Mouse (Mus musculus) forebrain, embryonic 16.5 days (tissue): ENCODE results near the gene Nudt9. TPM values are rescaled to one million over a fixed set of nuclear protein-coding genes. Genes with fewer than 3 reads are reported as not detected.

Experiments
- ATAC-seq: fragments of 200-750 bp; cut with Nextera tagmentation; 2 replicates; pipeline ENCODE4 v1.8.0; 2017; ENCODE audit warnings: mild to moderate bottlenecking, moderate library complexity
- H3K27ac ChIP-seq: fragments of 300-500 bp; sonication (generic); 2 replicates; pipeline ENCODE4 v1.5.1; 2014; ENCODE audit warnings: low read length, control low read depth
- H3K27me3 ChIP-seq: fragments of 300-500 bp; sonication (generic); replicated peaks from 2 replicates; pipeline ENCODE4 v1.6.1; 2014; ENCODE audit warnings: low read length; ENCODE audit not compliant: control insufficient read depth, insufficient read depth
- H3K36me3 ChIP-seq: fragments of 300-500 bp; sonication (generic); 2 replicates; pipeline ENCODE4 v1.6.1; 2014; ENCODE audit not compliant: control insufficient read depth, insufficient read depth
- H3K4me1 ChIP-seq: fragments of 300-500 bp; sonication (generic); replicated peaks from 2 replicates; pipeline ENCODE4 v1.6.1; 2014; ENCODE audit warnings: low read length; ENCODE audit not compliant: control insufficient read depth, insufficient read depth
- H3K4me2 ChIP-seq: fragments of 300-500 bp; sonication (generic); 2 replicates; pipeline ENCODE4 v1.6.1; 2014; ENCODE audit warnings: mild to moderate bottlenecking, low read length, control low read depth
- H3K4me3 ChIP-seq: fragments of 300-500 bp; sonication (generic); replicated peaks from 2 replicates; pipeline ENCODE4 v1.5.1; 2014; ENCODE audit warnings: mild to moderate bottlenecking, low read length, control low read depth
- H3K9ac ChIP-seq: fragments of 300-500 bp; sonication (generic); replicated peaks from 2 replicates; pipeline ENCODE4 v1.6.1; 2014; ENCODE audit warnings: low read depth, low read length, control low read depth
- H3K9me3 ChIP-seq: fragments of 300-500 bp; sonication (generic); 2 replicates; pipeline ENCODE4 v1.6.1; 2016; ENCODE audit warnings: low read length; ENCODE audit not compliant: control insufficient read depth
- WGBS: fragments of 180-500 bp; shearing (Covaris S2); extraction: QIAGEN DNeasy Blood & Tissue Kit; methylation state at CpG from one replicate; pipeline ENCODE4 v1.1.7; 2014; 5-methylcytosine and 5-hydroxymethylcytosine counted together
- polyA plus RNA-seq: library from polyadenylated mRNA; unstranded; fragments of >200 nt; fragmentation: Nextera tagmentation; extraction: Ambion mirVana; gene quantifications from 2 replicates; pipeline ENCODE4 v1.2.1, GENCODE M21; 2015

Gene Nudt9
- polyA plus RNA-seq, 1 experiment from 2014 or later = 55.9 TPM

DNA sequence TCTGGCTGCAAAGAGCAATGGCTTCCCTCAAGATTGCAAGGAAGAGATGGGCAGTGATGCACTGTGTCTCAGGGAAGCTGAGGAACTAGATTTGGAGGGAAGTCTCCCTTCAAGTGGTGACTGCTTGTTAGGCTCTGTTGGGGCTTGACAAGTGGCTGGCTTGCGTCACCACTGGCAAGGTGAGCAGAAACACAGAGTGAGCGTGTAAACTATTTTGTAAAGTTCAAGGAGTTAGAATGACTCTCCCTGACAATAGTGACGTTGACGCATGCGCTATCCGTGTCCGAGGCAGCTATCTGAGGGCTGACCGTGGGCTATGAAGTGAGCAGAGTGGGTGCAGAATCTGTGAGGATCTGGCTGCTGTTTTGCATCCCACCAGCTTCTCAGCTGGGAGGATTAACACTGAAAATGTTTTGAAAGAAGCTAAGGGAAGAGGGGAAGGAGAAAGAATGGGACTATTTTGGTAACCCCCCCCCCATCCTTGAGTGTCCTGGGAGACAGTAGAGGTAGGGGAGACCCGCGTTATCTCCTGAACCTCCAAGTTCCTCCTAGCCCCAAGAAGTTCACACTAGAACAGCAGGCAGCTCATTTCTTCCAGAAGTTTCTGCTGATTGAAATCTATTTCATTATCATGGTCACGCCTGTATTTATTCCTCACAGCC lies 49.4 kb downstream of the Nudt9 start:
- Histone ChIP-seq H3K27ac (no peak overlapping the region; the same call in 1 of the 2 replicates), H3K27me3 (no peaks in the 10 kb centered on the region)

DNA sequence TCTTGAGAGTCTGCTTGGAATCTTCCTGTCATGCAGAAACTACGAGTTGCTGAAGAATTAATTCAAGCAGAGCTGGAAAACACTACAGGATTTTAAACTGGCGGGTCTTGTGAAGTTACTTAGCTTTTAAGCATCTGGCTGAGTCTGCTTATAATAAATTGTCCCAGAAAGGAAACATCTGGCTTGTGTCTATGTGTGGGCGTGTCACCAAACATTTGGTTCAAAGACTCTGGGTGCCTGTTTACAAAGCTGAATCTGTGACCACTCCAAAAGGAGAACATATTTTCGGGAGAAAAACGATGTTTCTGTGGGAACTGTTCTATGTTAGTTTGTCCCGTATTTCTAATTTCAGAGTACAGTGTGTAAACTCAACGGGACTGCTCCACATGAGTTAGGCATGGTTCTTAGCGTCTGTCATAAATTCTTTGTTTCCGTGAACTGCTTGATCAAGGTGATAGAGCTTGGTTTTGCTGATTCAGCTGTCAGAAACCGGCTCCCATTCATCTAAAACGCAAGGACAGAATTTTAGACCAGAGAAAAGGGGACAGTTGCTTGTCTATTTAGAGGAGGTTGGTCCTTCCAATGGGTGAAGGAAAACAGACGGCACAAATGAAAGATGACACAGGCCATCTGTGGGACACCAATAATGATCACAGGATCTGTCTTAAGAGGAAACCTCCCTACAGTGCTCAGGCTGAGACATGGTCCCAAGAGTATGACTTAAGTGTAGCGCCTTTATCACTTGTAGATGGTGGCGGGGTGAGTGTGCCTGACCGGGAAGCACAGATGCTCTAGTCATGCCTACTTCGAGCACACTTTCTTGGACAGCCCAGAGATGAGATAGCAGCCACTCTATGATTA lies 50.2 kb downstream of the Nudt9 start:
- no peak overlapping the region; the same call in 1 of the 2 replicates for H3K27ac ChIP-seq
- no peaks in the 10 kb centered on the region for H3K9me3 ChIP-seq

More for the DNA sequence above, 49.4 kb downstream of the Nudt9 start:
- no peak overlapping the region for H3K9ac ChIP-seq
- H3K4me3 ChIP-seq = no peak overlapping the region
- no peaks in the 10 kb centered on the region for H3K4me1 ChIP-seq
- ATAC-seq = no peak
- H3K9me3 ChIP-seq = no peaks in the 10 kb centered on the region
- H3K36me3 ChIP-seq = no peaks in the 10 kb centered on the region
- no peak overlapping the region for H3K4me2 ChIP-seq
- WGBS = 88% methylated on average over 11 of the region's 11 CpGs

DNA sequence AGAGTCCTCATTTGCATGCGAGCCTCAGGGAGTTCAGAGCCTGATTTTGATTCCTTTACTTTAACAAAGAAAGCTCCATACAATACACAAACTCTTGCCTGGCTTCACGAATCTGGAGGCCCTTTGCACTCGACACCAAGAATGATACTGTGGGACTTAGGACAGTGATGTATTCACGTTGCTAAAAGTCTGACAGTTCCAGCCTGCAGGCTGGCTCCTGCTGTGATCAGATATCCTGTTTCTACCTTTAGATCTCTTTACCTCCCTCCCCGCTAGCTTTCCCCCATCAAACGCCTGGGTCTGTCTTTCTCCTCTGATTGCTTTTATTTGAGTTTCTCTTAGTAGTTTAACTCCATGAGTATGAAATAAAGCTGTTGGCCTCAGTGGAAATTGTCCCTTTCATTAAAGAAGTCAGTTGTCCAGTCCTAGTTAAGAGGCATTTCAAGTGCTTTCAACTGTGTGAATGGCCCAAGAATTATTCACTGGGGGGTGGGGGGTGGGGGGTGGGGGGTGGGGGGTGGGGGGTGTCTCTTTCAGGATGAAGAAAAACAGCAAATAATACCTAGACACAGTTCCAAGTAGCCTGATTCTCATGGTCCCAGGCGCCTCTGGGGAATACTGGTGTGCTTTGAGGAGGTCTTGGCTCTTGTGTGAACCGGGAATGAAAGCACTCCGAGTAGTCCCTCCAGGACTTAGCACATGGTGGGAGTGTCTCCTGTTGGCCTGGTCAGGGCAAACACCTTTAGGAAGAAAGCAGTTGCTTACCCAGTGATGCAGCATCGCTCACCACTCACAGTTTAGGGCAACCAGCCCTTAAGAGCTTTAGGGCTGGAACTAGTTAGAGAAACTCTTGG lies 55.8 kb downstream of the Nudt9 start:
- no peak for ATAC-seq
- Histone ChIP-seq H3K36me3 (no peaks in the 10 kb centered on the region), H3K9ac (0 out of 2 replicates have a peak overlapping the region, but pooled peaks have one; percentile 6), H3K4me2 (no peak overlapping the region), H3K27ac (no peak overlapping the region), H3K27me3 (no peaks in the 10 kb centered on the region), H3K9me3 (no peaks in the 10 kb centered on the region), H3K4me3 (no peak overlapping the region), H3K4me1 (peaks cover 5% of the 10 kb centered on the region; the same call in 1 of the 2 replicates)
- WGBS = 11% methylated on average over 10 of the region's 10 CpGs

More for the DNA sequence above, 50.2 kb downstream of the Nudt9 start:
- no peak overlapping the region for H3K4me3 ChIP-seq
- no peak for ATAC-seq
- no peak overlapping the region for H3K9ac ChIP-seq
- no peak overlapping the region for H3K4me2 ChIP-seq
- no peaks in the 10 kb centered on the region for H3K27me3 ChIP-seq
- no peaks in the 10 kb centered on the region for H3K36me3 ChIP-seq
- WGBS = 89% methylated on average over 16 of the region's 16 CpGs
- H3K4me1 ChIP-seq = no peaks in the 10 kb centered on the region

DNA sequence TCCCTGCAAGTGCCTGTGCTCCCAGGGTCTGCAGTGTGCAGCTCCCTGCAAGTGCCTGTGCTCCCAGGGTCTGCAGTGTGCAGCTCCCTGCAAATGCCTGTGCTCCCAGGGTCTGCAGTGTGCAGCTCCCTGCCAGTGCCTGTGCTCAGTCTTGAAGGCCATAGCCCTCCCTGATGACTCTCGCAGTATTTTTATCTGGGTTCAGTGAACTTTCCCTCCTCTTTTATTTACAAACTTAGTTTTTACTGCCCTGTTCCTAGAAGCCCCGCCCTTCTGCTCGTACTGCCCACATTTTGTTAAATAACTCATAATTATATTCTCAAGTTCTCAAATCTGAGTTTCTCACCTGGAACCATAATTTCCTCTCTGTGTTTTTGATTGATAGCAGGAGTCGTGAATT lies 57.1 kb downstream of the Nudt9 start:
- ATAC-seq = no peak
- no peak overlapping the region for H3K27ac ChIP-seq
- H3K27me3 ChIP-seq = no peaks in the 10 kb centered on the region
- H3K4me3 ChIP-seq = no peak overlapping the region
- H3K9me3 ChIP-seq = no peaks in the 10 kb centered on the region
- no peaks in the 10 kb centered on the region for H3K36me3 ChIP-seq
- no peak overlapping the region for H3K4me2 ChIP-seq
- no peak overlapping the region for H3K9ac ChIP-seq
- WGBS = 76% methylated on average over 4 of the region's 4 CpGs
- H3K4me1 ChIP-seq = peaks cover 6% of the 10 kb centered on the region; the same call in 1 of the 2 replicates

DNA sequence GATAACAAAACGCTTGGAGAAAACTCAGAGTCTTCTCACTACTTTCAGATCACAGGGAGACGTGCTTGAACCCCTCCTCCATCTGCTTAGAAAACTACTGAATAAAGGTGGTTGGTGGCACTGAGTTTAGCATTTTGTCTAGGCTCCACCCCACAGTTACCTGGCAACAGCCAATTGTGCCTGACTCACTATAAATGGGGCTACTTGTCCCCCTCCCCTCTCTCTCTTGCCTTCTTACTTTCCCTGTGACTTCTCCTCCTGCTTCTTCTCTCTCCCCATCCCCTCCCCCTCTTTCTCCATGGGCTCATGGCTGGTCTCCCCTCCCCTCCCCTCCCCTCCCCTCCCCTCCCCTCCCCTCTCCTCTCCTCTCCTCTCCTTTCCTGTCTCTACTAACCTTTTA lies 58.0 kb downstream of the Nudt9 start:
- Histone ChIP-seq H3K9me3 (no peaks in the 10 kb centered on the region), H3K9ac (no peak overlapping the region), H3K36me3 (no peaks in the 10 kb centered on the region), H3K27ac (no peak overlapping the region), H3K4me2 (no peak overlapping the region), H3K4me3 (no peak overlapping the region), H3K4me1 (peaks cover 16% of the 10 kb centered on the region), H3K27me3 (no peaks in the 10 kb centered on the region)
- ATAC-seq = no peak
- WGBS = 31% methylated on average over 2 of the region's 2 CpGs

DNA sequence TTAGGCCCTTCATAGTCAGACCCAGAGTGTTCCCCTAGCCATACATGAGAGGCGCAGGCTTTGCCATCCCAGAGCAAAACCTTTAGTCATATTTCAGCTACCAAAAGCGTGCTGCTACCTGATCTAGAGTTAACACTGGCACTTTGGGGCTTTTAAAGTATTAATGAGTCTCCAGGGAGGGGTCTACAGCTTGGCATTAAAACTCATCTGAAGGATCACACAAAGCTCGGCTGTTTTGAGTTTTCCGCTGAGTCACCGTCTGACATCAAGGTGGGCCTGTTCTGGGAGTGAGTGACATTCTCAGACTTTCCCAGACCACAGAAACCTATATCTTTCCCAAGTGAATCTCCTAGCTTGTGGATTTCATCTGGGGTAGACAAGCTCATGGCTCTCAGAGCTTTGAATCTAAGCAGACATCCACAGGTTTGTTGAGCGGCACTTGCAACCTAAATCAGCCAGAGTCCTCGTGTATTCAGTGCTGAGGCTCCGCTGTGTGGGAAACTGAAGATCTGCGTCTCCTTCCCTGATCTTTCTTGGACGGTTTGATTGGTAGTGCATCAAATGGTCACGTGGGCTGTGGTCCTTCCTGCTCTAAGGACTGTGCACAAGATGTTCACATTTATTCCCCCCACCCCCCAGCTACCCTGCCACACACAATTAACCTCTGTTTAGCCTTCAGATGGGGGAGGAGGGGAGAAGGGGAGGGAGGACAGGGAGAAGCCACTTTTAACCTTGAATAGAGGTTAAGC lies 62.2 kb downstream of the Nudt9 start:
- Histone ChIP-seq H3K9me3 (no peaks in the 10 kb centered on the region), H3K36me3 (no peaks in the 10 kb centered on the region), H3K4me3 (peak overlapping the region; percentile 34), H3K27ac (peak overlapping the region; percentile 52), H3K4me2 (peak overlapping the region; percentile 58), H3K27me3 (no peaks in the 10 kb centered on the region), H3K4me1 (peaks cover 47% of the 10 kb centered on the region), H3K9ac (peak overlapping the region; percentile 51)
- ATAC-seq = peak; percentile 14
- 46% methylated on average over 11 of the region's 11 CpGs for WGBS

DNA sequence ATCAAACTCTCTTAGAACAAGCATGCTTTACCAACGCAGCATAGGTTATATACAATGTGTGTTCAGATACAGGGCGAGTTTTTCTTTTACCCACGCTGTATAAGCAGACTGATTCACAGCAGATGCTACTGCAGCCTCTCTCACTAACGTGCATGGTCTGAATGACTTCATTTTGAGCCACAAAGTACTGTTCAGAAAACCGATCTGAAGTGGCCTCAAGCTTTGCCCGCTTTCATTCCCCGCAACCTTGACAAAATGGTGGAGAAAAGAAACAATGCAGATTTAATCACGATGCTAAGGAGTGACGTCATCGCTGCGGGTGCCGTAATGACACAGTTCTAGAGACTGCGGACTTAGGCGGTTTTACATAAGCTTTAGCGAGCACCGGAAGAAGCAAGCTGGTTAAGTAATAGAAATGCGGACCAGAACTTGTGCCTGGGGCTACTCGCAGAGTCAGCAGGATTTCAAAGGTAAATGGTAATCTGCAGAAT lies 62.8 kb downstream of the Nudt9 start:
- Histone ChIP-seq H3K4me2 (peak overlapping the region; percentile 58), H3K9ac (peak overlapping the region; percentile 51), H3K9me3 (no peaks in the 10 kb centered on the region), H3K4me1 (peaks cover 53% of the 10 kb centered on the region), H3K4me3 (peak overlapping the region; percentile 34), H3K36me3 (no peaks in the 10 kb centered on the region), H3K27me3 (no peaks in the 10 kb centered on the region), H3K27ac (peak overlapping the region; percentile 52)
- ATAC-seq = peak; percentile 34
- WGBS = 3% methylated on average over 18 of the region's 18 CpGs

DNA sequence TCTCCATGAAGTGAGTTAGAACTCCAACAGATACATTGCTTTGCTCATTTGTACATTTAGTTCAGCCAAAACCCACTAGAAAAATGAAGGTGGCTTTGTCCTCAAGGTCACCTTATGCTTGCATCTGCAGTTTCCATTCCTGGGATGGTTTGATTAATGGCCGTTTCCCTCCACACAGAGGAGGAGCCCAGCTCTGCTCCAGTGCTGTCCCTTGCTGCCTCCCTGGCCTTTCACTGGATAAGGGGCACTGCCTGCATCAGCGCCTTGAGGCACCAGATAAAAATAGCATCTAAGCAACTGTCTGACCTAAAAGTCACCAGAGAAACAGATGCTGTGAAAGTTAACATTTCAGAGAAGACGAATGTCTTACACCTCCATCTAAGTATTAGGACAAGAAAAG lies 63.4 kb downstream of the Nudt9 start:
- Histone ChIP-seq H3K4me1 (peaks cover 54% of the 10 kb centered on the region), H3K9me3 (no peaks in the 10 kb centered on the region), H3K4me3 (peak overlapping the region; percentile 34; the same call in 1 of the 2 replicates), H3K27me3 (no peaks in the 10 kb centered on the region), H3K9ac (peak overlapping the region; percentile 51), H3K27ac (peak overlapping the region; percentile 52; the same call in 1 of the 2 replicates), H3K4me2 (peak overlapping the region; percentile 58), H3K36me3 (no peaks in the 10 kb centered on the region)
- ATAC-seq = no peak
- WGBS = 28% methylated on average over 3 of the region's 3 CpGs
